Mouse (Mus musculus) heart, postnatal 25 days (tissue): ENCODE results near the gene Gm16503. TPM values are rescaled to one million over a fixed set of nuclear protein-coding genes. Genes with fewer than 3 reads are reported as not detected.
"Not testable (repeated sequence)": the region's sequence is repeated elsewhere in the genome, so short reads cannot be mapped to it uniquely, and the experiment has no call there.

ENCODE experiments used
- DNase-seq: peaks from one replicate; pipeline ENCODE4 v3.0.0; 2022; ENCODE audit warnings: low spot score
- intact Hi-C: fragments of 180-260 bp; cut with DNase I; formaldehyde crosslinking; loops from one replicate; pipeline ENCODE4 v1.15.1; 2025
- total RNA-seq, 2 experiments: library from RNA; stranded (reverse); gene quantifications; 2 replicates each; pipeline ENCODE4 v1.2.3; 2021

Gm16503 gene
- total RNA-seq = under 1 TPM; 0.11 to 0.16 TPM

GRCm38 (mm10) chr4:147539918-147540317, at the start of gene Gm16503:
Gene Gm16503, plus strand, starts transcription at chr4:147540218.
- intact Hi-C loops, DNase-seq: not testable (repeated sequence)

- DNase-seq, intact Hi-C loops: not testable (repeated sequence)
These were observed 47.9 kb upstream of the Gm16503 start, which contains the start of gene Zfp982 for GRCm38 (mm10) chr4:147492117-147492516. Gene Zfp982, plus strand, starts transcription at chr4:147492417.

- intact Hi-C loops = loop anchor here (1.0 kb wide), 1 partner anchor 77 kb away; no protein-coding TSS in a partner anchor
These were observed 41.0 kb upstream of the Gm16503 start for GRCm38 (mm10) chr4:147498772-147499613.

GRCm38 (mm10) chr4:147509174-147509573, 30.8 kb upstream of the Gm16503 start:
- intact Hi-C loops = no loop called here

More at GRCm38 (mm10) chr4:147498772-147499613, 41.0 kb upstream of the Gm16503 start:
- DNase-seq = not testable (repeated sequence)

DNA sequence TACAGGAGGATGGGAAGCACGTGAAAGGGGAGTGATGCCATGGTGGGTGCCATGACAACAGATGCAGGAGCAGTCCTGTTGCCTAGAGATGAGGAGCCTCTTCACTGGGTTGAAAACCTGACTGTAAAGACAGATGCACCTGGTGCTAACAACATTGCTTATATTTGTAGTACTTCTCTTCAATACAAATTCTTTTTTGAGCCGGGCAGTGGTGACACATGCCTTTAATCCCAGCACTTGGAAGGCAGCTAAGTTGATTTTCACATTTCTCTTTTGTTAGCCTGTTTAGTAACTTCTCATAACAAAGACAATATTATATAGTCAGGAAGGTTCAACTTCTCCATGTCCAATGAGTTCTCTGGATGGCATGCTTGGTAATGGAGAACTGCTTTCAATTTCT, 21.0 kb upstream of the Gm16503 start:
- DNase-seq = no peak
- intact Hi-C loops = no loop called here

More at GRCm38 (mm10) chr4:147509174-147509573, 30.8 kb upstream of the Gm16503 start:
- no peak for DNase-seq

- intact Hi-C loops = loop anchor here (5.0 kb wide), 1 partner anchor 67 kb away; no protein-coding TSS in a partner anchor
These were observed 19.9 kb upstream of the Gm16503 start for GRCm38 (mm10) chr4:147520100-147520499.

DNA sequence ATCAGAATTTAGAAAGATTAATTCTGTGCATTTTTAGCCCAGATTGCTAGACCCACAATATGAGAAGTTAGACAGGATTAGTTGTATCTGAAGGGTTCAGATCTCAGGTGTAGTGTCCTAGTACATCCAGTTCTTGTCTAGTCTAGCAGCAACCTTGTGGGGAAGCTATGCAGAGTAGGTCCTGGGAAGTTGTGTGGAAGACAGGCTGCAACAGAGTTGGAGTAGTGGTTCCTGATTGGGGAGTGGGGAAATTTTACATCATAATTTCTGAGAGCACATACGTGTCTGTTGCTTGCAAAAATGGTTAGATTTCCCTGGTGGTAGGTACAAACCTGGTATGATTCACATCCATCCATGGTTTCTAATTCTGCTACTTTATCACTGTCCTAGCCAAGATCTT, 14.9 kb upstream of the Gm16503 start:
- no peak for DNase-seq
- intact Hi-C loops = no loop called here

More at GRCm38 (mm10) chr4:147520100-147520499, 19.9 kb upstream of the Gm16503 start:
- DNase-seq = no peak

- DNase-seq = no peak
- intact Hi-C loops = no loop called here
These were observed 9.7 kb upstream of the Gm16503 start for GRCm38 (mm10) chr4:147530366-147530765.

GRCm38 (mm10) chr4:147535916-147536315, 4.1 kb upstream of the Gm16503 start:
- DNase-seq, intact Hi-C loops: not testable (repeated sequence)

GRCm38 (mm10) chr4:147537702-147538101, 2.3 kb upstream of the Gm16503 start:
- DNase-seq = no peak
- intact Hi-C loops = no loop called here

DNA sequence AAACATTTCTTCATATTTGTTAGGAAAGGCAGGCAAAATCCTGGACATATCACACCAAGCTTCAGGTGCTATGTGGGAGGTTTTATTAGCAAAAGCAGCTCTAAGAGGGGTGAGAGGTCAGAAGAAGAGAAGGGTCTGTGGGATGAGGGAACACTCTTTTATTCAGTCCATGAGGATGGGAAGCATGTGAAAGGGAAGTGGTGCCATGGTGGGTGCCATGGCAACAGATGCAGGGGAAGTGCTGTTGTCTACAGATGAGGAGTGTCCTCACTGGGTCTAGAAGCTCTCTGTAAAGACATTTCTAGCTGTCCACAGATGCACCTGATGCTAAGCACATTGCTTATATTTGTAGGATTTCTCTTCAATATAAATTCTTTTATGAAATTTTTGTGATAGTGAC, 1.1 kb downstream of the Gm16503 start:
- intact Hi-C loops = no loop called here
- DNase-seq = no peak

GRCm38 (mm10) chr4:147553071-147553470, 13.1 kb downstream of the Gm16503 start, which contains the start of gene Zfp985:
Gene Zfp985, plus strand, starts transcription at chr4:147553277.
- intact Hi-C loops = not testable (repeated sequence)

GRCm38 (mm10) chr4:147554361-147554760, 14.3 kb downstream of the Gm16503 start:
- intact Hi-C loops, DNase-seq: not testable (repeated sequence)

More at GRCm38 (mm10) chr4:147553071-147553470, 13.1 kb downstream of the Gm16503 start, which contains the start of gene Zfp985:
- not testable (repeated sequence) for DNase-seq

- DNase-seq, intact Hi-C loops: not testable (repeated sequence)
These were observed 16.9 kb downstream of the Gm16503 start for GRCm38 (mm10) chr4:147556921-147557320.

DNA sequence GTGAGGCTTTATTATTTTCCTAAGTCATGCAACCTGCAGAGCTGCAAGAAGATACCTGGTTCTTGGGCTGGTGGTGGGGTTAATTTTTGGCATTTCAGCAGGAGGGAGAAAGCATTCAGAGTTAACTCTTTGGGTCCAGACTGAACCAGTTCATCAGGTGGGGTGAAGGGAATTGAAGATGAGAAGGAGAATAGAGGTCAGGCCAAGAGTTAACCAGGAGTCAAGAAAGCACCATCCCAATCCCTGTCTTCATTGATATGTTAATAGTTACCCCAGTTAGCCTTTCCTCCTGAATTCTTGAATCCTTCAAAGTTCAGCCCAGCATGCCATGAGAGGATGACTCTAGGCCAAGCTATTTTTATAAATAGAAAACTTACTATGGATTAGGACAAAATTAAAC, 18.0 kb downstream of the Gm16503 start:
- intact Hi-C loops, DNase-seq: not testable (repeated sequence)

- DNase-seq, intact Hi-C loops: not testable (repeated sequence)
These were observed 19.1 kb downstream of the Gm16503 start for GRCm38 (mm10) chr4:147559096-147559495.

DNA sequence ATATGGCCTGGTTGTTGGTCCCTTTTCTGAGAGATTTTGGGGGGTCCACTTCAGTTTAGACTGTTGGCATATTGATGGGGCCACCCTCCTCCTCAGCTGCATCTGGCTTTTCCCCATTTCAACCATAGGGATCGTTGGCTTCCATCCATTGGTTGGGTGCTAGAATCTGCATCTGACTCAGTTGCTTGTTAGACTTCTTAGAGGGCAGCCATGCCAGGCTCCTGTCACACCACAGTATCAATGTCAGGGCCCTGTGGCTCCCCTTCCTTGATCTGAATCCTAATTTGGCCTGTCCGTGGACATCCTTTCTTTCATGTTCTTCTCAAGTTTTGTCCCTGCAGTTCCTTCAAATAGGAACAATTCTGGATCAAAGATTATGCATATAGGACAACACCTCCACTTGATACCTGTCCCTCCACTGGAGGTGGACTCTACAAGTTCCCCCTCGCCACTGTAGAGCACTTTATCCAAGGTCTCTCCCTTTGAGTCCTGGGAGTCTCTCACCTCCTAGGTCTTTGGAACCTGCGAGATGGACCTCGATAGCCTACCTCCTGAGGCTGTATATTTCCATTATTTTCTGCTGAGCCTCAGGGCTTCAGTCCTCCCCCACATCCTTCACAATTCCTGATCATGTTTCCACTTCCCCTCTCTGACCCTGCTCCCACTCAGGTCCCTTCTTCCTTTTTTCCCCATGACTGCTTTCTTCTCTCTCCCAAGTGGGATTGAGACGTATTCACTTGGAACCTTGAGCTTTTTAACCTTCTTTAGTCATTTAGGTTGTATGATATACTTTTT, 25.6 kb downstream of the Gm16503 start:
- no peak for DNase-seq
- intact Hi-C loops = no loop called here

DNA sequence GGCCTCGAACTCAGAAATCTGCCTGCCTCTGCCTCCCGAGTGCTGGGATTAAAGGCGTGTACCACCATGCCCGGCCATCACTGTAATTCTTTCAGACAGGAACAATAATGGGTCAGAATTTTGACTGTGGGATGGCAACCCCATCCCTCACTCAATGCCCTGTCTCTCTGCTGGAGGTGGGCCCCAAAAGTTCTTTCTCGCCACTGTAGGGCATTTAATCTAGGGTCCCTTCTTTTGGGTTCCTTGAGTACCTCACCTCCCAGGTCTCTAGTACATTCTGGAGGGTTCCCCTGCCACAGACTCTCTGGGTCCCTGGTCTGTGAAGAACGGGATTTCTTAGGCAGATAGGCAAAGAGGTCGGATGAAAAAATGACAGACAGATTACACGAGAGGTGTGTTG, 31.1 kb downstream of the Gm16503 start:
- intact Hi-C loops, DNase-seq: not testable (repeated sequence)

DNA sequence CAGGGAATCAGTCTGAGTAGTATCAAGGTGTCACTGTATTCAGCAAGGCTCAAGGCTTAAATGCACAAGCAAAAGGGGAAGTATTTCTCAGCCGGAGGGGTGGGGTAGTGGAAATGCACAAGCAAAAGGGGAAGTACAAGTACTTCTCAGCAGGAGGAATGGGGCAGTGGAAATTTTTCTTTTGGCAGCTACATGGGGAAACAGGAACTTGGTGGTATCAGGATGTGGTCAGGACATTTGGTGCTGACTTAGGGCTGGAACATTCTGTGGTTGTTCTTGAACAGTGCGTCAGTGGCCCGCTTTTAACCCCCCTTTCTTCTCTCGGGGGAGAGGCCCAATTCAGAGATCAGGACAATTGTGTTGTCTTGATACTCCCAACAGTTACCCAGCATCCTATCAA, 39.4 kb downstream of the Gm16503 start:
- intact Hi-C loops, DNase-seq: not testable (repeated sequence)
